Mouse (Mus musculus): ENCODE results near the gene Ltbp2. TPM values are rescaled to one million over a fixed set of nuclear protein-coding genes. Genes with fewer than 3 reads are reported as not detected.

Gene Ltbp2
- 19.7 TPM for polyA plus RNA-seq (2012; fragmentation: generic; extraction: Trizol)

DNA sequence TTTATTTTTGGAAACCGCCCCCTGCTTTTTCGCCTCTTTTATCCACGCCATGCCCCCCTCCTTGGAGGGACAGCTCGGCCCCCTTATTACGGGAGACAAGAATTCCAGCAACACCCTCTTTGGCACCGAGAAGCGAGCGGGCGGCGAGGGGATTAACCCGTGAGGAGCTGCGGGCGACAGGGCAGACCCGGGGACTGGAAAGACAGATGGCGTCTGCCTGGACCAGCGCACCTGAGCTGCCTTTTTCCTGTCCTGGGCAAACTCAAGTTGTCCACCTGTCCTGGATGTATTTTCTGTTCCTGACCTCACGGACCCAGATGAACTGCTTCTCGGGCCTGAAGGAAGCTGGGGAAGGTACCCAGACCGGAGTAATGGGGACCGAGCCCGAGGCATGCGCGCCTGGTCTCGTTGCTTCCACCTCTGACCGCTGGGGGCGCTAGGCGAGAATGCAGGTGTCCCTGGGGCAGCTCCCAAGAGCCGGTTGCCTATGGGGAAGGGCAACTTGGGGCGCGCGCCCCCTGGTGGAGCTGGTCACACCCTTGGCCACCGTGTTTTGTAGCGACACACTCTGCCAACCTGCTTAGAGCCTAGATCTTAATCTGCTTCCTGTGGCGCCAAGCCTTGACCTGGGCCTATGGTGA, at the start of gene Ltbp2:
Ltbp2 (minus strand) TSS at position 52 of the 641 bp plus-strand sequence.
- TF ChIP-seq MYOD1 (IDR thresholded peaks at IDR 0.05; ENCODE audit: control insufficient read depth in 1 of 3, insufficient read length in 2 of 3, low read depth in 2 of 3): peak in 2 of 3 experiments; percentile 63
- TF ChIP-seq SRF (IDR thresholded peaks at IDR 0.05; ENCODE audit: control insufficient read depth, insufficient read length, low read depth): no peak
- no peak for TF ChIP-seq TCF12 (IDR thresholded peaks at IDR 0.05; ENCODE audit: insufficient read depth, poor library complexity, severe bottlenecking)
- no peak for TF ChIP-seq REST (IDR thresholded peaks at IDR 0.05; ENCODE audit: insufficient read depth, insufficient read length)
- TF ChIP-seq POLR2A (IDR thresholded peaks at IDR 0.05; ENCODE audit: insufficient read length, low read depth): peak; percentile 58
- no peak for TF ChIP-seq CEBPB (IDR thresholded peaks at IDR 0.05; ENCODE audit: insufficient read depth, poor library complexity, severe bottlenecking)
- no peak for TF ChIP-seq TCF3 (IDR thresholded peaks at IDR 0.05; ENCODE audit: insufficient read length, low read depth)
- TF ChIP-seq E2F4 (IDR thresholded peaks at IDR 0.05; ENCODE audit: insufficient read depth): no peak
- TF ChIP-seq MYOG (IDR thresholded peaks at IDR 0.05; ENCODE audit: control insufficient read depth in 1 of 3, insufficient read depth in 1 of 3, insufficient read length in 2 of 3, low read depth in 2 of 3): peak in 2 of 3 experiments; percentile 70 to 79
- no peak for TF ChIP-seq POLR2AphosphoS2 (IDR thresholded peaks at IDR 0.05; ENCODE audit: insufficient read length, low read depth)
- no peak for TF ChIP-seq USF1 (IDR thresholded peaks at IDR 0.05; ENCODE audit: low read depth)
- Histone ChIP-seq H3K4me2 (ENCODE audit: low read depth) (peak within 1 kb of the TSS; percentile 86), H3ac (ENCODE audit: control insufficient read depth, insufficient read length) (peak within 1 kb of the TSS; percentile 17), H3K4me3 (peak within 1 kb of the TSS; percentile 37), H3K79me2 (ENCODE audit: control insufficient read depth, insufficient read depth) (no peaks in the 10 kb centered on the region), H3K27me3 (ENCODE audit: control insufficient read depth, insufficient read depth, insufficient read length) (no peaks in the 10 kb centered on the region), H3K36me3 (ENCODE audit: control insufficient read depth, insufficient read depth) (no peaks in the 10 kb centered on the region)

DNA sequence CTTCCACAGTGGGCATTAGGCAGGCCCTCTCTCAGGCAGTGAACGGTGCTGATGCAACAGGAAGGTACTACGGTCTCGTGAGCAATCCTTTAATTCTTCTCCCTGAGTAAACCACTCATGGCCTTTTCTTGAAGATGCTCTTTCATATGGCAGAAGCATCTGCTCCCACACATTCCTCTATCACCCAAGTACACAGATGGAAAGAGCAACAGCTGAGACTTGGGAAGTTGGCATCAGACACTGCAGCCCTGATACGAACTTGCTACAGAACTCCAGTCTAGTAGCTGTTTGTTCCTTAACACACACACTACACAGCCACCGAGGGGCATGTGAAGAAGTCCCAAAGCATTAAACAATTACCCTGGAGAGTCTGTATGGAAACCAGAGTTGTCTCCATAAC, 48.0 kb upstream of the Ltbp2 start:
- no peaks in the 10 kb centered on the region for H3K27me3 ChIP-seq (ENCODE audit: control insufficient read depth, insufficient read depth, insufficient read length)
- no peak overlapping the region for H3ac ChIP-seq (ENCODE audit: control insufficient read depth, insufficient read length)
- no peaks in the 10 kb centered on the region for H3K79me2 ChIP-seq (ENCODE audit: control insufficient read depth, insufficient read depth)
- H3K4me3 ChIP-seq: no peak overlapping the region
- peak in 2 of 3 experiments; percentile 60 to 90 for TF ChIP-seq MYOG (IDR thresholded peaks at IDR 0.05; ENCODE audit: control insufficient read depth in 1 of 3, insufficient read depth in 1 of 3, insufficient read length in 2 of 3, low read depth in 2 of 3)
- TF ChIP-seq TCF12 (IDR thresholded peaks at IDR 0.05; ENCODE audit: insufficient read depth, poor library complexity, severe bottlenecking): no peak
- no peak for TF ChIP-seq SRF (IDR thresholded peaks at IDR 0.05; ENCODE audit: control insufficient read depth, insufficient read length, low read depth)
- no peak for TF ChIP-seq CEBPB (IDR thresholded peaks at IDR 0.05; ENCODE audit: insufficient read depth, poor library complexity, severe bottlenecking)
- TF ChIP-seq TCF3 (IDR thresholded peaks at IDR 0.05; ENCODE audit: insufficient read length, low read depth): no peak
- no peak for TF ChIP-seq E2F4 (IDR thresholded peaks at IDR 0.05; ENCODE audit: insufficient read depth)
- peak in 2 of 3 experiments; percentile 45 to 51 for TF ChIP-seq MYOD1 (IDR thresholded peaks at IDR 0.05; ENCODE audit: control insufficient read depth in 1 of 3, insufficient read length in 2 of 3, low read depth in 2 of 3)
- no peak for TF ChIP-seq USF1 (IDR thresholded peaks at IDR 0.05; ENCODE audit: low read depth)
- H3K36me3 ChIP-seq (ENCODE audit: control insufficient read depth, insufficient read depth): peaks cover 47% of the 10 kb centered on the region
- H3K4me2 ChIP-seq (ENCODE audit: low read depth): no peak overlapping the region

DNA sequence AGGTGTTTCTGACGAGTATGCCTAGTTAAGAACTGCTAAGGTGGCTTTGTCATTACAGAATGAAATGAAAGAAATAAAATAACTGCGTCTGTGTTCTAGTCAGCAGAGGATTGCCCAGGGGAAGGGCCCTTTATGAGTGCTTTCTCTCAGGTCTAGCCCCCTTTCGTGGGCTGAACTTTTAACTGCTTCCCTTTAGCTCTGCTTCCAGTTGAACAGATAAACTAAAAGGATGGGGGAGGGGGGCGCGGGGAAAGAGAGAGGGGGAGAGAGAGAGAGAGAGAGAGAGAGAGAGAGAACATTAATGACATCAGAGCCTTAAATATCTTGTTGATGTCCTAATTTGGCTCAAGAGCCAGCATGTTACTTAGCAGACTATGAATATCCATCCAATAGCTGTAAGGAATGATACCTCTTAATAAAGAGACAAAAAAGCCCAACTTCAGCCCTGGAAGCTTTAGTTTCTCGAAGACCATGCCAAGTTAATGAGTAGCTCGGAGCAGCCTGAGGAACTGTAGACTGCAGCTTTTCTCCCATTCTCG, 45.6 kb upstream of the Ltbp2 start:
- no peak overlapping the region for H3K4me3 ChIP-seq
- no peak overlapping the region for H3ac ChIP-seq (ENCODE audit: control insufficient read depth, insufficient read length)
- H3K27me3 ChIP-seq (ENCODE audit: control insufficient read depth, insufficient read depth, insufficient read length): no peaks in the 10 kb centered on the region
- H3K79me2 ChIP-seq (ENCODE audit: control insufficient read depth, insufficient read depth): no peaks in the 10 kb centered on the region
- H3K36me3 ChIP-seq (ENCODE audit: control insufficient read depth, insufficient read depth): peaks cover 45% of the 10 kb centered on the region
- H3K4me2 ChIP-seq (ENCODE audit: low read depth): no peak overlapping the region
- TF ChIP-seq POLR2A (IDR thresholded peaks at IDR 0.05; ENCODE audit: insufficient read length, low read depth) (no peak), SRF (IDR thresholded peaks at IDR 0.05; ENCODE audit: control insufficient read depth, insufficient read length, low read depth) (no peak), TCF3 (IDR thresholded peaks at IDR 0.05; ENCODE audit: insufficient read length, low read depth) (no peak), CEBPB (IDR thresholded peaks at IDR 0.05; ENCODE audit: insufficient read depth, poor library complexity, severe bottlenecking) (no peak), USF1 (IDR thresholded peaks at IDR 0.05; ENCODE audit: low read depth) (no peak), MYOG (IDR thresholded peaks at IDR 0.05; ENCODE audit: control insufficient read depth in 1 of 3, insufficient read depth in 1 of 3, insufficient read length in 2 of 3, low read depth in 2 of 3) (no peak), REST (IDR thresholded peaks at IDR 0.05; ENCODE audit: insufficient read depth, insufficient read length) (no peak), E2F4 (IDR thresholded peaks at IDR 0.05; ENCODE audit: insufficient read depth) (no peak), MYOD1 (IDR thresholded peaks at IDR 0.05; ENCODE audit: control insufficient read depth in 1 of 3, insufficient read length in 2 of 3, low read depth in 2 of 3) (no peak), POLR2AphosphoS2 (IDR thresholded peaks at IDR 0.05; ENCODE audit: insufficient read length, low read depth) (no peak), TCF12 (IDR thresholded peaks at IDR 0.05; ENCODE audit: insufficient read depth, poor library complexity, severe bottlenecking) (no peak), MAX (IDR thresholded peaks at IDR 0.05; ENCODE audit: low read depth) (no peak)

DNA sequence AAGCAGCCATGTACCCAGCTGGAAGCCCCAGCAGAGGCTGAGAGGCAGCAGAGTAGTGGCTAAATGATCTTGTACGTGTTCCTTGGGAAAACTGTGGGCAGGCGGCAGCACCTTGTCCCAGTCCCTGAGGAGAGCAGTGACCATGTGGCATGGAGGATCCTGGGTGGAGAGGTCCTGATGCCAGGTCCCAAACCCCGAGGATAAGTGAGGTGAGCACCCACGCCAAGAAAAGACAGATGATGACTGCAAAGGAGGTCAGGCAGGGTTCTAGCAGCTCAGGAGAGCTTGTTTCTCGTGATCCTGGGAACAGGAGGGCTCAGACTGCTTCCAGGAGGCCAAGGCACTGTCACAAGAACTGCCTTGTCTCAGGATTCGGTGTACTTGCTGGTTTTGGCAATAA, 42.5 kb upstream of the Ltbp2 start:
- Histone ChIP-seq H3K27me3 (ENCODE audit: control insufficient read depth, insufficient read depth, insufficient read length) (no peaks in the 10 kb centered on the region), H3K36me3 (ENCODE audit: control insufficient read depth, insufficient read depth) (peaks cover 40% of the 10 kb centered on the region), H3K4me3 (no peak overlapping the region), H3ac (ENCODE audit: control insufficient read depth, insufficient read length) (no peak overlapping the region), H3K4me2 (ENCODE audit: low read depth) (no peak overlapping the region), H3K79me2 (ENCODE audit: control insufficient read depth, insufficient read depth) (no peaks in the 10 kb centered on the region)
- TF ChIP-seq POLR2AphosphoS2 (IDR thresholded peaks at IDR 0.05; ENCODE audit: insufficient read length, low read depth): no peak

DNA sequence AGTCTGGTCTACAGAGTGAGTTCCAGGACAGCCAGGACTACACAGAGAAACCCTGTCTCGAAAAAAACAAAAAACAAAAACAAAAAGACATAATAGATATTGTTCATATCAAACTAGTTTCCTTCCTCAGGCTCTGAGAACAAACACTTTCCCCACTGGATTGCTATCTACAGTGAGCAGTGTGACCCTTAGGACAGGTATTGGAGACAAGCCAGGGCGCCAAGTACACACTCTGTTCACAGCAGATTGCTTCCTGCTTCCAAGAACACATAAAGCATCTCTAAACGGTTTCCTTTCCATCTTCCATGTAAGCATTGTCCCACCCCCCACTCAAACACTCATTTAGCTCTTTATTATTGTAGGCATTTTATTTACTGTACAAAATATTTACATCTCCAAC, 41.5 kb upstream of the Ltbp2 start:
- Histone ChIP-seq H3K79me2 (ENCODE audit: control insufficient read depth, insufficient read depth) (no peaks in the 10 kb centered on the region), H3K4me2 (ENCODE audit: low read depth) (no peak overlapping the region), H3K27me3 (ENCODE audit: control insufficient read depth, insufficient read depth, insufficient read length) (no peaks in the 10 kb centered on the region), H3K4me3 (no peak overlapping the region), H3K36me3 (ENCODE audit: control insufficient read depth, insufficient read depth) (peaks cover 40% of the 10 kb centered on the region), H3ac (ENCODE audit: control insufficient read depth, insufficient read length) (no peak overlapping the region)
- TF ChIP-seq CEBPB (IDR thresholded peaks at IDR 0.05; ENCODE audit: insufficient read depth, poor library complexity, severe bottlenecking) (no peak), MYOD1 (IDR thresholded peaks at IDR 0.05; ENCODE audit: control insufficient read depth in 1 of 3, insufficient read length in 2 of 3, low read depth in 2 of 3) (no peak), TCF12 (IDR thresholded peaks at IDR 0.05; ENCODE audit: insufficient read depth, poor library complexity, severe bottlenecking) (no peak), SRF (IDR thresholded peaks at IDR 0.05; ENCODE audit: control insufficient read depth, insufficient read length, low read depth) (no peak), REST (IDR thresholded peaks at IDR 0.05; ENCODE audit: insufficient read depth, insufficient read length) (no peak), MYOG (IDR thresholded peaks at IDR 0.05; ENCODE audit: control insufficient read depth in 1 of 3, insufficient read depth in 1 of 3, insufficient read length in 2 of 3, low read depth in 2 of 3) (no peak), E2F4 (IDR thresholded peaks at IDR 0.05; ENCODE audit: insufficient read depth) (no peak), USF1 (IDR thresholded peaks at IDR 0.05; ENCODE audit: low read depth) (no peak), MAX (IDR thresholded peaks at IDR 0.05; ENCODE audit: low read depth) (no peak), POLR2A (IDR thresholded peaks at IDR 0.05; ENCODE audit: insufficient read length, low read depth) (no peak), POLR2AphosphoS2 (IDR thresholded peaks at IDR 0.05; ENCODE audit: insufficient read length, low read depth) (no peak), TCF3 (IDR thresholded peaks at IDR 0.05; ENCODE audit: insufficient read length, low read depth) (no peak)
